Mouse (Mus musculus) embryonic facial prominence, embryonic 14.5 days (tissue): ENCODE measurements around the gene Fcgrt. TPM values are rescaled to one million over a fixed set of nuclear protein-coding genes. Genes with fewer than 3 reads are reported as not detected.

Experiments used
- ATAC-seq: fragments of 200-750 bp; cut with Nextera tagmentation; 2 replicates; pipeline ENCODE4 v1.8.0; 2017; ENCODE audit warnings: low read depth, moderate number of reproducible peaks, moderate TSS enrichment
- DNase-seq: peaks from one replicate; pipeline ENCODE4 v3.0.0-alpha.2; 2015; ENCODE audit warnings: low spot score
- H3K27ac ChIP-seq: fragments of 300-500 bp; sonication (generic); replicated peaks from 2 replicates; pipeline ENCODE4 v1.5.1; 2014; ENCODE audit warnings: low read depth, mild to moderate bottlenecking, low read length, moderate library complexity
- H3K27me3 ChIP-seq: fragments of 300-500 bp; sonication (generic); replicated peaks from 2 replicates; pipeline ENCODE4 v1.6.1; 2014; ENCODE audit warnings: low read length; ENCODE audit not compliant: control insufficient read depth, insufficient read depth
- H3K36me3 ChIP-seq: fragments of 300-500 bp; sonication (generic); 2 replicates; pipeline ENCODE4 v1.6.1; 2014; ENCODE audit warnings: low read length, mixed read lengths; ENCODE audit not compliant: control insufficient read depth, insufficient read depth
- H3K4me1 ChIP-seq: fragments of 300-500 bp; sonication (generic); 2 replicates; pipeline ENCODE4 v1.6.1; 2014; ENCODE audit warnings: antibody characterized with exemption, low read length; ENCODE audit not compliant: control insufficient read depth, insufficient read depth
- H3K4me2 ChIP-seq: fragments of 300-500 bp; sonication (generic); 2 replicates; pipeline ENCODE4 v1.6.1; 2014; ENCODE audit warnings: low read depth, mild to moderate bottlenecking, low read length, moderate library complexity, mixed read lengths
- H3K4me3 ChIP-seq: fragments of 300-500 bp; sonication (generic); 2 replicates; pipeline ENCODE4 v1.5.1; 2014; ENCODE audit warnings: low read depth, mild to moderate bottlenecking, low read length
- H3K9ac ChIP-seq: fragments of 300-500 bp; sonication (generic); 2 replicates; pipeline ENCODE4 v1.6.1; 2014; ENCODE audit warnings: low read depth, mild to moderate bottlenecking, low read length, moderate library complexity, mixed read lengths
- H3K9me3 ChIP-seq: fragments of 300-500 bp; sonication (generic); 2 replicates; pipeline ENCODE4 v1.6.1; 2016; ENCODE audit warnings: low read length; ENCODE audit not compliant: control insufficient read depth
- WGBS: fragments of 180-500 bp; shearing (Covaris S2); extraction: QIAGEN DNeasy Blood & Tissue Kit; methylation state at CpG from one replicate; pipeline ENCODE4 v1.1.7; 2014; 5-methylcytosine and 5-hydroxymethylcytosine counted together
- polyA plus RNA-seq: library from polyadenylated mRNA; unstranded; fragments of >200 nt; fragmentation: Nextera tagmentation; extraction: Ambion mirVana; gene quantifications from 2 replicates; pipeline ENCODE4 v1.2.1, GENCODE M21; 2014

Gene Fcgrt
- polyA plus RNA-seq, 1 experiment from 2014 or later: 129 TPM

DNA sequence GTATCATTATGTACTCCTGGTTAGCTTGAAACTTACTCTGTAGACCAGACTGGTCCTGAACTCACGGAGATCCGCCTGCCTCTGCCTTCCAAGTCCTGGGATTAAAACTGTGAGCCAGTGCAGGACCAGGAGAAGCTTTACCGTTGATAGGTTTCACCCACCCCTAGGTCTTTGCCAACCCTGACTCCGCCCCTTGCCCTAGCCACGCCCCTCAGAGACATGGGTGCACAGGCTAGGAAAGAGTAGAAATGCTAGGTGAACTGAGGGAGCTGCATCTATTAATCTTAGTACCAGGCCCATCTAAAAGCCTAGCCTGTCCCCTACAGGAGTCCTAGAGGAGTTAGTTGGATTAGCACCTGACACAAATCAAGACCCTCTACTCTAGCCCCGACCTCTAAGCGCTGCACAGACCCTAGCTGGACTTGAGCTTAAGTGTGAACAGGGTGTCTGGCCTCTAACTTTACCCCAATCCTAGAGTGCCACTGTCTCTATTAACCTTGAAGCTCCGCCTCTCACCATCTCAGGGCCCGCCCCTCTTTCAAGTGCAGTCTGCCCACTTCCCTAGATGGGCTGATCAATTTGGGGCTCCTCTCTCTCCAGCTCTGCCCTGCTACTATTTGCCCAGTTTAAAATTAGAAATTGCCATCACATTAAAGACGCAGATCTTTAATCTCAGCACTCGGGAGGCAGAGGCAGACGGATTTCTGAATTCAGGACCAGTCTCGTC lies 13.2 kb downstream of the Fcgrt start:
- peak overlapping the region; percentile 87 for H3K9ac ChIP-seq
- no peaks in the 10 kb centered on the region for H3K9me3 ChIP-seq
- ATAC-seq: no peak
- H3K4me2 ChIP-seq: peak overlapping the region; percentile 70
- H3K27me3 ChIP-seq: no peaks in the 10 kb centered on the region
- peak overlapping the region; percentile 67 for H3K4me3 ChIP-seq
- WGBS: 80% methylated on average over 13 of the region's 13 CpGs
- DNase-seq: no peak
- peak overlapping the region; percentile 97 for H3K27ac ChIP-seq
- H3K36me3 ChIP-seq: peaks cover 36% of the 10 kb centered on the region
- H3K4me1 ChIP-seq: peaks cover 12% of the 10 kb centered on the region

DNA sequence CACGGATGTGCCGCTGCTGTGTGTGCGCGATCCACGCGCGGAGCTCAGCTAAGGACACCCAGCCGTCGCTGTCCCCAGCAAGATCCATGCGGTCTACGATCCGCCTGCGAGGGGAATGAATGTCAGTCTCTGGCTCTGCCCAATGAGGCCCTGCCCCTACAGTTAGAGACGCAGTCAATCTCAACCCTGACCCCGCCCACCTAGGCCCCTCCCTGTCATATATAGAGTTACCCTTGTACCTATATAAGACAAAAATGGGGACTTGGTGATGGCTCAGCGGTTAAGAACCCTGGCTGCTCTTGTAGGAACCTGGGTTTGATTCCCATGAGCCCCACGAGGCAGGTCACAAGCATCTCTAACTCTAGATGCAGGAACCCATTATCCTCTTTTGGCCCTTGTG lies 15.1 kb downstream of the Fcgrt start:
- H3K4me3 ChIP-seq: no peak overlapping the region
- ATAC-seq: no peak
- 91% methylated on average over 17 of the region's 17 CpGs for whole genome bisulfite sequencing
- H3K4me2 ChIP-seq: no peak overlapping the region
- DNase-seq: no peak
- peaks cover 12% of the 10 kb centered on the region for H3K4me1 ChIP-seq
- peaks cover 55% of the 10 kb centered on the region for H3K36me3 ChIP-seq
- no peak overlapping the region for H3K27ac ChIP-seq
- H3K9me3 ChIP-seq: no peaks in the 10 kb centered on the region
- no peak overlapping the region for H3K9ac ChIP-seq
- no peaks in the 10 kb centered on the region for H3K27me3 ChIP-seq

DNA sequence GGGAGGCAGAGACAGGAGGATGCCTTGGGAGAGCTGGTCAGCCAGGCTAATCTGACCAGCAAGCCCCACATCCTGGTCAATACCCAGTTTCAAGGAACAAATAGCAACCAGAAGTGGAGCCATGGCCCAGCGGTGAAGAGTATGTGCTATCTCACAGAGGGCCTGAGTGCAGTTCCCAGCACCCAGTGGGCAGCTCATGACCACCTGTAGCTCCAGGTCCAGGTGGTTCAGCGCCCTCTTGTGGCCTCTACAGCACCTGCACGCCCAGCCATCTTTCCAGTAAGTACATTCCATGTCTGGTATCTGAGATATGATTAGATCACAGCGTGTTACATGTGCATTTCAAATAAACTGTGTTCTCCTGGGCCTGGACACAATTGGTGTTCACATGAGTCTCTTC lies 17.6 kb downstream of the Fcgrt start:
- Histone ChIP-seq H3K27ac (no peak overlapping the region), H3K36me3 (peaks cover 72% of the 10 kb centered on the region), H3K4me1 (peaks cover 8% of the 10 kb centered on the region), H3K4me3 (no peak overlapping the region), H3K9ac (no peak overlapping the region), H3K4me2 (no peak overlapping the region), H3K27me3 (no peaks in the 10 kb centered on the region), H3K9me3 (no peaks in the 10 kb centered on the region)
- ATAC-seq (no peak), DNase-seq (no peak)
- 78% methylated on average over 4 of the region's 4 CpGs for WGBS

DNA sequence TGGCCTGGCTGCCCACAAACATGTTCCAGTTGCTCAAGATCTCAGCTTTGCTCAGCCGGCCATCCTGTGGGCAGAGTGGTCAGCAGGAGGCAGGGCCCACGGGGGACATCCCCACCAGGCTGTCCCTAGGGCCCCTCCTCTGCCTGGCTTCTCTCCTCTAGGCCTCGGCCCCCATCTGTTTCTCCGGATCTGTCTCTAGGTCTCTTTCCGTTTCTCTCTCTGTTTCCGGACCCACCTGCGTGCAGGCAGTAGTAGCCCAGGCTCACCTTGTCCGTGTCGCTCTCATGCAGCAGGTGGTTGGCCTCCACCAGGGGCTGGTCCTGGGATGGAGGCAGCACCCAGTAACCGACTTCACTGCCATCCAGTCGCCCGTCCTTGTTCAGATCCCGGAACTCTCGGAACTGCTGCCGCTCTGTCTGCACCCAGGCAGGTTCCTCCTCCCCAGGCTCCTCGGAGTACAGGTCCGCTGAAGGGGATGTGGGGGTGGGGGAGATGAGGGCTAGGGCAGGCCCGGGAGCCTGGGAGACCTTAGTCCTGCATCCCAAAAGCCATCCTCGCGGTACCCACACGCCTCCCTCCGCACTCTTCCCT lies 20.3 kb downstream of the Fcgrt start:
- no peak overlapping the region for H3K27ac ChIP-seq
- H3K4me3 ChIP-seq: no peak overlapping the region; the same call in 1 of the 2 replicates
- peaks cover 66% of the 10 kb centered on the region for H3K36me3 ChIP-seq
- no peak overlapping the region for H3K4me2 ChIP-seq
- DNase-seq (no peak), ATAC-seq (no peak)
- no peaks in the 10 kb centered on the region for H3K9me3 ChIP-seq
- no peaks in the 10 kb centered on the region for H3K27me3 ChIP-seq
- WGBS: 82% methylated on average over 21 of the region's 22 CpGs
- peaks cover 4% of the 10 kb centered on the region; the same call in 1 of the 2 replicates for H3K4me1 ChIP-seq
- 0 out of 2 replicates have a peak overlapping the region, but pooled peaks have one; percentile 1 for H3K9ac ChIP-seq

DNA sequence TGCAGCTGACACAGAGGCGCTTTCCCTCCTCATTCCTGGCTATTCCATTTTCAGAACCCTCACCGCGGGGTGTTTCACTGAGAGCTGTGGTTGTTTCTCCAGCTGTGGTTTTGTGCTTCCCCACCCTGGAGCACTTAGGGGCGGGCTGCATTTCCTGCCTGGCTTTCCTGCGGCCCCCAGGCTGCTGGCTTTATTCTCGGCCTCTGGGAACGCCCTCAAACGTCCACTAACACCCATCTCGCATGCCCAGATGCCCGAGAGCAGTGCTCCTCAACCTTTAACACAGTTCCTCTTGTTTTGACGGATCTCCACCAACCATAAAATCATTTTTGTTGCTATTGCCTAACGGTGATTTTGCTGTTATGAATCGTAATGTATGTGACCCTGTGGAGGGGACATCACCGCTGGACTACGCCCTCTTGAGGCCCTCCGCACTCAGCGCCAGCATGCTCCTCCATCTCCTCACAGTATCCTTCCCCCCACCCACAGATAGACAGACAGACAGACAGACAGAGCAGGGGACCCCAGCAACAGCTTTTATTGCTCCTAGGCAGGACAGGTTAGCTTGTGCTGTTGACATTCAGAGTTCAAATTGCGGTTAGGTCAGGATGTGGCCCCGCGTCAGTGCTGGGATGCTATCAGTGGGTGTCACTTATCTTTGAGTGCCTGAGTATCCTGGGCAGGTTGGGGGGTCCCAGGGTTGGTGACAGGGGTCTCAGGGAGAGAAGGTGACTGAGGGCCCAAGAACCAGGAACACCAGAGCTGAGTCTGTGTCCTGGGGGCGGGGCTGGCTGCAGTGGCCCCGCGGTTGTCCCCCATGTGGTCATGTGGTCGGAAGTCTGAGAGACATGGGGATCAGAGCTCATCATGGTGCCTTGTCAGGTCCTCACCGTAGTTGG lies 21.0 kb downstream of the Fcgrt start:
- ATAC-seq: peak; percentile 23; the same call in 1 of the 2 replicates
- H3K4me2 ChIP-seq: peak overlapping the region; percentile 20; the same call in 1 of the 2 replicates
- WGBS: 57% methylated on average over 25 of the region's 25 CpGs

DNA sequence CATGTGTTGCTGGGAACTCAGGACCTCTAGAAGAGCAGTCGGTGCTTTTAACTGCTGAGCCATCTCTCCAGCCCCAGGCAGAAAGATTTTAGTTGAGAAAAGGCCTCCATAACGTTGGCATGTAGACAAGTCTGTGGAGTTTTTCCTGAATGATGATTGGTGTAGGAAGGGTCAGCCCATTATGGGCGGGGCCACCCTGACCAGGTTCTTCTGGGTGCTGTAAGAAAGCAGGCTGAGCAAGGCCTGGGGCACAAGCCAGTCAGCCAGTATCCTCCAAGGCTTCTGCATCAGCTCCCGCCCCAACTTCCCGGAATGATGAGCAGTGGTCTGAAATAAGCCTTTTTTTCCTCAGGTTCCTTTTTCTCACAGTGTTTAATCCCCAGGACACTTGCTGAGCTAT lies 22.6 kb downstream of the Fcgrt start:
- H3K36me3 ChIP-seq: peaks cover 61% of the 10 kb centered on the region
- no peaks in the 10 kb centered on the region for H3K27me3 ChIP-seq
- no peak overlapping the region for H3K4me2 ChIP-seq
- H3K9me3 ChIP-seq: no peaks in the 10 kb centered on the region
- 0 out of 2 replicates have a peak overlapping the region, but pooled peaks have one; percentile 33 for H3K27ac ChIP-seq
- ATAC-seq (no peak), DNase-seq (peak; percentile 54)
- H3K9ac ChIP-seq: no peak overlapping the region
- H3K4me3 ChIP-seq: no peak overlapping the region
- peaks cover 4% of the 10 kb centered on the region; the same call in 1 of the 2 replicates for H3K4me1 ChIP-seq
- 54% methylated on average over 5 of the region's 5 CpGs for WGBS

More for the DNA sequence above, 21.0 kb downstream of the Fcgrt start:
- Histone ChIP-seq H3K9me3 (no peaks in the 10 kb centered on the region), H3K27ac (peak overlapping the region; percentile 79), H3K27me3 (no peaks in the 10 kb centered on the region), H3K4me3 (no peak overlapping the region), H3K36me3 (peaks cover 61% of the 10 kb centered on the region), H3K4me1 (peaks cover 4% of the 10 kb centered on the region; the same call in 1 of the 2 replicates), H3K9ac (peak overlapping the region; percentile 1; the same call in 1 of the 2 replicates)
- DNase-seq: peak; percentile 81

DNA sequence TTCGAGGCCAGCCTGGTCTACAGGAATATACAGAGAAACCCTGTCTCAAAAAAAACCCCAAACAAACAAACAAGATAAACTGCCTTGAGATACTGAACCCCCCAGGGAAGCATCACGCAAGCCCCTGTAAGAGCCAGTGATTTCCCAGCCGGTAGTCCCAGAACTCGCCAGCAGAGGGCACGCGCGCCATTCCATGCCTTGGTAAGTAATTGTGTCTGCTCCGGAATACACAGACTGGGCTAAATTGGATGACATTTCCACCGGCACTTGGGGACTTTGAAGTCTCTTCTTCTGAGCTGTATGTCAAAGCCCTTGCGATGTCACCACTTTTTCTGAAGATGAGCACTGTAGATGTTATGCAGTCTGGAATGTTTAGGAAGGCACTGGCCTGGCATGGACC lies 23.8 kb downstream of the Fcgrt start:
- DNase-seq (peak; percentile 92), ATAC-seq (peak; percentile 46)
- Histone ChIP-seq H3K9me3 (no peaks in the 10 kb centered on the region), H3K36me3 (peaks cover 61% of the 10 kb centered on the region), H3K27ac (no peak overlapping the region), H3K4me1 (peaks cover 4% of the 10 kb centered on the region; the same call in 1 of the 2 replicates), H3K9ac (no peak overlapping the region), H3K4me3 (no peak overlapping the region), H3K27me3 (no peaks in the 10 kb centered on the region), H3K4me2 (no peak overlapping the region)
- WGBS: 2% methylated on average over 10 of the region's 10 CpGs

DNA sequence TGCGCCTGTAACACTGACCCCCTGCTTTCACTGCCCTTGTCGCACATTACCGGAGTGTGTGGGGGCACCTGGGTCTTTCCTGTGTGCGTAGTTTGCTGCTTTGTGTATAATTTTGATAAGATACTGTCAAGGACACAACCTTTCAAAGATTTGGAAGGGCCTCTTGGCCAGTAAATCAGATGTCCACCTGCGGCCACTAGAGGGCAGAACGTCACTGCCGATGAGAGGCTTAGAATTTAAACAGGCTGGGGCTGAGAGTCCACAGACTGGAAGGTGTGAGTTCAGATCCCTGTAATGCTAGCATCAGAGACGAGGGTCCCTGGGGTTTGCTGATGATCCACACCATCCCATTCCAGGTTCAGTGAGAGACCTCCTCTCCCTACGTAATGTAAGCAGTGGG lies 25.1 kb downstream of the Fcgrt start:
- no peak overlapping the region for H3K4me3 ChIP-seq
- peaks cover 56% of the 10 kb centered on the region for H3K36me3 ChIP-seq
- no peak overlapping the region for H3K9ac ChIP-seq
- H3K9me3 ChIP-seq: no peaks in the 10 kb centered on the region
- DNase-seq: peak; percentile 82
- no peak overlapping the region for H3K27ac ChIP-seq
- H3K4me2 ChIP-seq: no peak overlapping the region
- no peak for ATAC-seq
- H3K27me3 ChIP-seq: no peaks in the 10 kb centered on the region
- WGBS: 37% methylated on average over 9 of the region's 9 CpGs
- peaks cover 4% of the 10 kb centered on the region; the same call in 1 of the 2 replicates for H3K4me1 ChIP-seq
